ENCODE assay signal across 12 mouse cellular contexts in genomic region chr7:137121243-137121858, GRCm38 (mm10).
DNase-seq lines count a peak whose midpoint lies in the region; ATAC-seq and TF ChIP-seq lines count a peak whose summit lies in the region.
"Had no signal": no experiment of that assay in that cellular context is flagged by ENCODE, and none has a peak within 500 bp of the region (broad histone marks: within the 10 kb centered on the region; RNA-seq: fewer than 3 reads in every experiment).

No protein-coding gene starts in this region.

- H3K27me3 ChIP-seq in lung, embryonic 14.5 days (ENCODE audit: insufficient read depth, low read length), result no peaks in the 10 kb centered on the region
- no peaks in the 10 kb centered on the region for H3K27me3 ChIP-seq in heart, embryonic 16.5 days (ENCODE audit: control insufficient read depth, insufficient read depth, low read length)
- H3K27me3 ChIP-seq in neural tube, embryonic 14.5 days (ENCODE audit: control insufficient read depth, insufficient read depth, low read length), result no peaks in the 10 kb centered on the region
- no peaks in the 10 kb centered on the region for H3K27me3 ChIP-seq in thymus, adult 2 months (ENCODE audit: control insufficient read depth, insufficient read depth, low read length)
- no peaks in the 10 kb centered on the region for H3K27me3 ChIP-seq in kidney, adult 2 months (replicated peaks; ENCODE audit: control insufficient read depth, insufficient read depth, low read length)

- peak; percentile 1 for DNase-seq in lung, embryonic 14.5 days
- no peak for DNase-seq in lung, postnatal 14 days
- DNase-seq in cerebellum, postnatal 14 days, result peak; percentile 40 to 56
- DNase-seq in thymus, adult 2 months, result no peak
- DNase-seq in kidney, adult 2 months, result no peak
- DNase-seq: thymus, postnatal 25 days had no signal

- no peak overlapping the region for H3K4me2 ChIP-seq in lung, embryonic 14.5 days
- H3K4me2 ChIP-seq in heart, embryonic 16.5 days (ENCODE audit: low read depth, low read length), result peak overlapping the region; percentile 25; the same call in 1 of the 2 replicates
- no peak overlapping the region for H3K4me2 ChIP-seq in neural tube, embryonic 14.5 days (ENCODE audit: low read depth, low read length)

- no peak overlapping the region for H3K4me3 ChIP-seq in lung, embryonic 14.5 days (ENCODE audit: low read depth, low read length)
- H3K4me3 ChIP-seq in heart, embryonic 16.5 days (ENCODE audit: low read length), result no peak overlapping the region; the same call in 1 of the 2 replicates
- H3K4me3 ChIP-seq in neural tube, embryonic 14.5 days (ENCODE audit: low read depth, low read length), result no peak overlapping the region
- H3K4me3 ChIP-seq in thymus, adult 2 months (ENCODE audit: control insufficient read depth, insufficient read depth, low read length), result no peak overlapping the region
- H3K4me3 ChIP-seq in kidney, adult 2 months (ENCODE audit: insufficient read depth, low read depth, low read length), result no peak overlapping the region
- H3K4me3 ChIP-seq: erythroblast, embryonic 14.5 days; left cerebral cortex, adult 2 months had no signal

- H3K27ac ChIP-seq in lung, embryonic 14.5 days (ENCODE audit: low read depth), result no peak overlapping the region
- no peak overlapping the region for H3K27ac ChIP-seq in heart, embryonic 16.5 days (ENCODE audit: low read length)
- H3K27ac ChIP-seq in neural tube, embryonic 14.5 days (ENCODE audit: low read depth, low read length), result peak overlapping the region; percentile 40; the same call in 1 of the 2 replicates
- no peak overlapping the region for H3K27ac ChIP-seq in thymus, adult 2 months (ENCODE audit: control insufficient read depth, insufficient read depth, low read length)
- no peak overlapping the region for H3K27ac ChIP-seq in kidney, adult 2 months (ENCODE audit: insufficient read depth, low read depth, low read length)
- H3K27ac ChIP-seq: left cerebral cortex, adult 2 months; macrophage had no signal

- TF ChIP-seq POLR2A in thymus, adult 2 months (IDR thresholded peaks at IDR 0.05; ENCODE audit: control insufficient read depth, extremely low read depth, insufficient read depth, low read length, poor library complexity), result no peak
- TF ChIP-seq POLR2A in kidney, adult 2 months (IDR thresholded peaks at IDR 0.05; ENCODE audit: low read depth, low read length), result no peak

- H3K9me3 ChIP-seq in lung, embryonic 14.5 days (ENCODE audit: low read depth, low read length), result no peaks in the 10 kb centered on the region
- H3K9me3 ChIP-seq in heart, embryonic 16.5 days (replicated peaks; ENCODE audit: control insufficient read depth, low read length), result no peaks in the 10 kb centered on the region
- no peaks in the 10 kb centered on the region for H3K9me3 ChIP-seq in neural tube, embryonic 14.5 days (ENCODE audit: control insufficient read depth, low read length)

- no peak overlapping the region for H3K9ac ChIP-seq in lung, embryonic 14.5 days
- H3K9ac ChIP-seq in heart, embryonic 16.5 days (ENCODE audit: low read length), result no peak overlapping the region
- 0 out of 2 replicates have a peak overlapping the region, but pooled peaks have one; percentile 11 for H3K9ac ChIP-seq in neural tube, embryonic 14.5 days (replicated peaks; ENCODE audit: low read depth, low read length)

- TF ChIP-seq CTCF in lung, embryonic 14.5 days (IDR thresholded peaks at IDR 0.05; ENCODE audit: low read depth), result no peak
- no peak for TF ChIP-seq CTCF in thymus, adult 2 months (IDR thresholded peaks at IDR 0.05; ENCODE audit: borderline replicate concordance, control insufficient read depth, extremely low read depth, insufficient read depth, low read length, poor library complexity)
- TF ChIP-seq CTCF in kidney, adult 2 months (conservative IDR thresholded peaks at IDR 0.05; ENCODE audit: insufficient read depth, insufficient read length, low read depth, low read length), result no peak

- no peaks in the 10 kb centered on the region for H3K36me3 ChIP-seq in lung, embryonic 14.5 days (ENCODE audit: insufficient read depth)
- no peaks in the 10 kb centered on the region for H3K36me3 ChIP-seq in heart, embryonic 16.5 days (ENCODE audit: control insufficient read depth, insufficient read depth)
- H3K36me3 ChIP-seq in neural tube, embryonic 14.5 days (ENCODE audit: control insufficient read depth, insufficient read depth, low read length), result no peaks in the 10 kb centered on the region
- no peaks in the 10 kb centered on the region for H3K36me3 ChIP-seq in thymus, adult 2 months (ENCODE audit: control insufficient read depth, insufficient read depth, low read length)
- no peaks in the 10 kb centered on the region for H3K36me3 ChIP-seq in kidney, adult 2 months (ENCODE audit: control insufficient read depth, insufficient read depth, low read length)

- no peak for ATAC-seq in lung, embryonic 14.5 days (ENCODE audit: insufficient read depth)
- ATAC-seq in heart, embryonic 16.5 days (replicated peaks; ENCODE audit: extremely low read depth, insufficient read depth, low FRiP score), result no peak
- ATAC-seq in neural tube, embryonic 14.5 days (ENCODE audit: low read depth), result no peak
- ATAC-seq: intestine, embryonic 16.5 days had no signal

- WGBS in lung, embryonic 14.5 days, result 62% methylated on average over 16 of the region's 16 CpGs
- WGBS in heart, embryonic 16.5 days, result 54% methylated on average over 16 of the region's 16 CpGs
- 68% methylated on average over 16 of the region's 16 CpGs for WGBS in neural tube, embryonic 14.5 days
- 88% methylated on average over 16 of the region's 16 CpGs for WGBS in thymus, adult 2 months
- 69% methylated on average over 16 of the region's 16 CpGs for WGBS in kidney, adult 2 months

- no peaks in the 10 kb centered on the region for H3K4me1 ChIP-seq in lung, embryonic 14.5 days (ENCODE audit: insufficient read depth)
- peaks cover 3% of the 10 kb centered on the region; the same call in 1 of the 2 replicates for H3K4me1 ChIP-seq in heart, embryonic 16.5 days (ENCODE audit: control insufficient read depth, insufficient read depth, low read length)
- no peaks in the 10 kb centered on the region for H3K4me1 ChIP-seq in neural tube, embryonic 14.5 days (ENCODE audit: control insufficient read depth, insufficient read depth, low read length)
- H3K4me1 ChIP-seq in thymus, adult 2 months (replicated peaks; ENCODE audit: control insufficient read depth, insufficient read depth, low read length), result no peaks in the 10 kb centered on the region
- no peaks in the 10 kb centered on the region for H3K4me1 ChIP-seq in kidney, adult 2 months (ENCODE audit: control insufficient read depth, insufficient read depth, low read length)

Comparison
In these comparisons a context has a peak if more than half of its experiments do, and no peak if none do; other contexts are left out.
1. DNase-seq: peak in lung, embryonic 14.5 days (single experiment) and cerebellum, postnatal 14 days (2 of 2); none in lung, postnatal 14 days (single experiment), thymus, adult 2 months (single experiment) and kidney, adult 2 months (single experiment).